Mouse (Mus musculus) heart, adult 2 months (tissue): ENCODE data around the gene Syce3.

Experiments used
- CTCF ChIP-seq: fragments of 200-600 bp; IDR thresholded peaks from 2 replicates; pipeline ENCODE4 v1.8.1; 2022; ENCODE audit warnings: antibody characterized with exemption, mild to moderate bottlenecking, moderate library complexity
- EP300 ChIP-seq: fragments of 200-500 bp; IDR thresholded peaks from 2 replicates; pipeline ENCODE4 v1.6.1; 2011; ENCODE audit warnings: low read depth, low read length, control low read depth; ENCODE audit not compliant: insufficient read depth

- TF ChIP-seq CTCF (no peak), EP300 (no peak)
Measured at GRCm38 (mm10) chr15:89372536-89372935, 37.8 kb downstream of the Syce3 start.
